In the genomic region with DNA sequence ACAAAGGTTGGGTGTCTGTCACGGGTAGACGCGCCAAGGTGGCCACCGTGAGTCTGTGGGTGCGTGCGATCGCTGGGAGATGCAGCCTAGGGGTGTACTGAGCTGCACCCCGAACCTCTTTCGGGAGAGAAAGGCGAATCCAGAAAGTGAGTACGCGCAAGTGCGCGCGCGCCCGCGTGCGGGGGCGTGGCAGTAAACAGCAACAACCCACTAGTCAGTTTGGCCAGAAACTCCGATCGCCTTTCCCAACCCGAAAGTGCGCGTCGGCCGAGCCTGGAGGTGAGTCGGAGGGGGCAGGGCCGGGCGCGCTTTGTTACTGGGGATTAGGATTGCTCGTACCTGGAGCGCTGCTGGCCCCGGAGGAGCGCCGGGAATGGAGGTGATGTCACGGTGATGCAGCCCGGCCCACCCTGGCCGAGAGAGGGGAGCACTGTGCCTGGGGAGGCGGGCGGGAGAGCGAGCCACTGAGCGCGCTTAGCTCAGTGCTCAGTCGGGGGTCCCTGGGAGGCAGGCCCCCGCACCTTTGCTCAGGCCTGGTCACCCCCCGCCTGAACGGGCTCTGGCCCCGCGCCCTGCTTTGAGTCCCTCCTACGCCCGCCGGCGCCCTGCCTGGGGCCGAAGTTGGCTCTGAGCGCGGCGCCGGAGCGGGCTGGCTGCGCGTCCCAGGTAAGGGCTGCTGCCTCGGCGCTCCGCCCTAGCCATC, we compare ENCODE assay signal across 10 mouse cellular contexts. TPM values are rescaled to one million over a fixed set of nuclear protein-coding genes. Genes with fewer than 3 reads are reported as not detected.
DNase-seq lines count a peak whose midpoint lies in the region; ATAC-seq and TF ChIP-seq lines count a peak whose summit lies in the region.
"Had no signal": no experiment of that assay in that cellular context is flagged by ENCODE, and none has a peak within 500 bp of the region (broad histone marks: within the 10 kb centered on the region; RNA-seq: fewer than 3 reads in every experiment).

No protein-coding gene starts in this region.

- peak; percentile 58 for ATAC-seq in liver, embryonic 16.5 days (ENCODE audit: low read depth)
- peak; percentile 48; the same call in 1 of the 2 replicates for ATAC-seq in neural tube, embryonic 11.5 days (ENCODE audit: insufficient read depth, low FRiP score, low TSS enrichment)

- TF ChIP-seq CTCF in heart, adult 2 months (IDR thresholded peaks at IDR 0.05) = no peak

- H3K4me2 ChIP-seq in liver, embryonic 16.5 days (ENCODE audit: low read depth, low read length) = peak overlapping the region; percentile 64
- H3K4me2 ChIP-seq in neural tube, embryonic 11.5 days (ENCODE audit: low read depth) = peak overlapping the region; percentile 89

- intact Hi-C loops in heart, adult 2 months (cut with DNase I) = no loop called here

- under 1% methylated on average over 65 of the region's 65 CpGs for WGBS in embryonic facial prominence, embryonic 10.5 days
- WGBS in heart, adult 2 months = under 1% methylated on average over 64 of the region's 65 CpGs
- under 1% methylated on average over 63 of the region's 65 CpGs for WGBS in liver, embryonic 16.5 days (ENCODE audit: insufficient replicate concordance)
- under 1% methylated on average over 64 of the region's 65 CpGs for WGBS in neural tube, embryonic 11.5 days

- TF ChIP-seq EP300 in heart, adult 2 months (IDR thresholded peaks at IDR 0.05; ENCODE audit: insufficient read depth, low read depth, low read length) = no peak

- H3K4me1 ChIP-seq in embryonic facial prominence, embryonic 10.5 days = peaks cover 70% of the 10 kb centered on the region
- no peaks in the 10 kb centered on the region; the same call in 1 of the 2 replicates for H3K4me1 ChIP-seq in heart, adult 2 months (ENCODE audit: control insufficient read depth, insufficient read depth, low read length)
- H3K4me1 ChIP-seq in liver, embryonic 16.5 days (ENCODE audit: control insufficient read depth, low read depth, low read length) = peaks cover 3% of the 10 kb centered on the region
- peaks cover 19% of the 10 kb centered on the region for H3K4me1 ChIP-seq in neural tube, embryonic 11.5 days (ENCODE audit: control insufficient read depth, insufficient read depth, low read length)

- peak; percentile 20; the same call in 1 of the 2 replicates for TF ChIP-seq POLR2A in heart, adult 2 months (IDR thresholded peaks at IDR 0.05; ENCODE audit: insufficient read depth, low read depth, low read length)

- peak overlapping the region; percentile 94 for H3K27ac ChIP-seq in embryonic facial prominence, embryonic 10.5 days (replicated peaks)
- peak overlapping the region; percentile 76 for H3K27ac ChIP-seq in heart, adult 2 months
- H3K27ac ChIP-seq in liver, embryonic 16.5 days (ENCODE audit: low read length) = peak overlapping the region; percentile 83
- peak overlapping the region; percentile 69; the same call in 1 of the 2 replicates for H3K27ac ChIP-seq in neural tube, embryonic 11.5 days (ENCODE audit: low read depth, low read length)

- peaks cover 56% of the 10 kb centered on the region for H3K27me3 ChIP-seq in embryonic facial prominence, embryonic 10.5 days (replicated peaks; ENCODE audit: low read depth, poor library complexity, severe bottlenecking)
- H3K27me3 ChIP-seq in heart, adult 2 months (ENCODE audit: control insufficient read depth, insufficient read depth, low read length) = no peaks in the 10 kb centered on the region
- peaks cover 45% of the 10 kb centered on the region for H3K27me3 ChIP-seq in liver, embryonic 16.5 days (ENCODE audit: control insufficient read depth, insufficient read depth, low read depth, low read length)
- peaks cover 54% of the 10 kb centered on the region for H3K27me3 ChIP-seq in neural tube, embryonic 11.5 days (ENCODE audit: control insufficient read depth, insufficient read depth, low read length)

- H3K79me2 ChIP-seq in heart, adult 2 months (replicated peaks; ENCODE audit: control insufficient read depth, insufficient read depth, low read length) = no peaks in the 10 kb centered on the region

- H3K9me3 ChIP-seq in embryonic facial prominence, embryonic 10.5 days = no peaks in the 10 kb centered on the region
- H3K9me3 ChIP-seq in liver, embryonic 16.5 days (replicated peaks; ENCODE audit: control insufficient read depth, low read length) = no peaks in the 10 kb centered on the region
- no peaks in the 10 kb centered on the region for H3K9me3 ChIP-seq in neural tube, embryonic 11.5 days (ENCODE audit: control insufficient read depth, low read length)

- DNase-seq in right cerebral cortex, adult 2 months (ENCODE audit: low spot score in 2 of 2) = peak; percentile 32 to 48
- no peak for DNase-seq in right cerebral cortex, postnatal 14 days
- peak; percentile 88 for DNase-seq in embryonic facial prominence, embryonic 10.5 days (ENCODE audit: low spot score)
- peak; percentile 73 to 76 for DNase-seq in heart, adult 2 months
- DNase-seq in kidney, adult 18-20 months = peak; percentile 92
- DNase-seq in neural tube, embryonic 11.5 days (ENCODE audit: low spot score) = peak; percentile 70
- DNase-seq in yolk sac, embryonic 10.5 days (ENCODE audit: low spot score) = peak; percentile 84

- H3K4me3 ChIP-seq in embryonic facial prominence, embryonic 10.5 days = peak overlapping the region; percentile 88
- H3K4me3 ChIP-seq in heart, adult 2 months = peak overlapping the region; percentile 58
- peak overlapping the region; percentile 60 for H3K4me3 ChIP-seq in liver, embryonic 16.5 days (ENCODE audit: low read depth, low read length)
- H3K4me3 ChIP-seq in neural tube, embryonic 11.5 days (ENCODE audit: low read depth, low read length) = peak overlapping the region; percentile 57

- peak overlapping the region; percentile 41 for H3K9ac ChIP-seq in heart, adult 2 months (ENCODE audit: low read depth, low read length)
- peak overlapping the region; percentile 63 for H3K9ac ChIP-seq in liver, embryonic 16.5 days (ENCODE audit: low read depth, low read length)
- peak overlapping the region; percentile 39 for H3K9ac ChIP-seq in neural tube, embryonic 11.5 days (ENCODE audit: low read length)

- peaks cover 14% of the 10 kb centered on the region for H3K36me3 ChIP-seq in embryonic facial prominence, embryonic 10.5 days (replicated peaks)
- no peaks in the 10 kb centered on the region for H3K36me3 ChIP-seq in heart, adult 2 months (ENCODE audit: control insufficient read depth, insufficient read depth, low read length)
- no peaks in the 10 kb centered on the region for H3K36me3 ChIP-seq in liver, embryonic 16.5 days (ENCODE audit: control insufficient read depth, insufficient read depth)
- no peaks in the 10 kb centered on the region for H3K36me3 ChIP-seq in neural tube, embryonic 11.5 days (ENCODE audit: control insufficient read depth, insufficient read depth, low read length)

RNA-seq across cellular contexts. Expression of a gene that starts 0.8 kb away (rescaled TPM):
- polyA plus RNA-seq in embryonic facial prominence, embryonic 10.5 days (2016; fragmentation: Nextera tagmentation; extraction: Ambion mirVana) = 62.2 and 62.5 TPM in 2 replicates
- total RNA-seq in heart, adult 2 months (2021) = 1 to 10 TPM; 6.3 to 7.9 TPM
- 11.6 and 11.9 TPM in 2 replicates for polyA plus RNA-seq in heart, adult 2 months (2012; rRNA removed)
- 19.5 and 20.2 TPM in 2 replicates for polyA plus RNA-seq in liver, embryonic 16.5 days (2015; fragmentation: Nextera tagmentation; extraction: Ambion mirVana)
- 24.4 and 26.0 TPM in 2 replicates for polyA plus RNA-seq in neural tube, embryonic 11.5 days (2014; fragmentation: Nextera tagmentation; extraction: Ambion mirVana)
- total RNA-seq: CH12.LX had no signal

RNA-seq across cellular contexts. Expression of a gene that starts 38.1 kb away (rescaled TPM):
- polyA plus RNA-seq in embryonic facial prominence, embryonic 10.5 days (2016; fragmentation: Nextera tagmentation; extraction: Ambion mirVana) = 1.1 and 1.8 TPM in 2 replicates
- under 1 TPM; 0.77 to 0.89 TPM for total RNA-seq in heart, adult 2 months (2021)
- 1.1 TPM in 2 replicates for polyA plus RNA-seq in heart, adult 2 months (2012; rRNA removed)
- polyA plus RNA-seq in liver, embryonic 16.5 days (2015; fragmentation: Nextera tagmentation; extraction: Ambion mirVana) = 5.9 and 6.2 TPM in 2 replicates
- 0.62 and 1.0 TPM in 2 replicates for polyA plus RNA-seq in neural tube, embryonic 11.5 days (2014; fragmentation: Nextera tagmentation; extraction: Ambion mirVana)

RNA-seq across cellular contexts. Expression of a gene that starts 53.0 kb away (rescaled TPM):
- 0.18 TPM in 1 of 2 replicates, not detected in the other for polyA plus RNA-seq in embryonic facial prominence, embryonic 10.5 days (2016; fragmentation: Nextera tagmentation; extraction: Ambion mirVana)
- total RNA-seq in heart, adult 2 months (2021) = not detected
- polyA plus RNA-seq in heart, adult 2 months (2012; rRNA removed) = not detected in 2 replicates
- polyA plus RNA-seq in liver, embryonic 16.5 days (2015; fragmentation: Nextera tagmentation; extraction: Ambion mirVana) = not detected in 2 replicates
- not detected in 2 replicates for polyA plus RNA-seq in neural tube, embryonic 11.5 days (2014; fragmentation: Nextera tagmentation; extraction: Ambion mirVana)
- total RNA-seq: CH12.LX; layer of hippocampus, adult 8-10 months had no signal

RNA-seq across cellular contexts. Expression of a gene that starts 56.0 kb away (rescaled TPM):
- polyA plus RNA-seq in embryonic facial prominence, embryonic 10.5 days (2016; fragmentation: Nextera tagmentation; extraction: Ambion mirVana) = 10.0 and 17.0 TPM in 2 replicates
- not detected for total RNA-seq in heart, adult 2 months (2021)
- polyA plus RNA-seq in heart, adult 2 months (2012; rRNA removed) = 0.06 TPM in 1 of 2 replicates, not detected in the other
- not detected in 2 replicates for polyA plus RNA-seq in liver, embryonic 16.5 days (2015; fragmentation: Nextera tagmentation; extraction: Ambion mirVana)
- polyA plus RNA-seq in neural tube, embryonic 11.5 days (2014; fragmentation: Nextera tagmentation; extraction: Ambion mirVana) = 43.1 and 51.5 TPM in 2 replicates
- total RNA-seq: CH12.LX had no signal
